Mouse (Mus musculus) MEL (cell line): ENCODE data around the gene Topbp1. TPM values are rescaled to one million over a fixed set of nuclear protein-coding genes. Genes with fewer than 3 reads are reported as not detected.

Source experiments
- DNase-seq: peaks from one replicate; pipeline ENCODE4 v3.0.0; 2011; ENCODE audit warnings: low read depth, low spot score
- H3K27ac ChIP-seq: 2 replicates; pipeline ENCODE4 v1.5.1; 2012; ENCODE audit warnings: low read depth, mild to moderate bottlenecking, control low read depth, low read length, moderate library complexity; ENCODE audit not compliant: control insufficient read depth
- H3K27me3 ChIP-seq, 2 experiments: fragments of 150-350 bp in 1 of 2; sonication (generic) in 1 of 2; 2 replicates each; pipeline ENCODE4 v1.6.1; 2012; ENCODE audit warnings: low read length in 2 of 2, mild to moderate bottlenecking in 2 of 2, improper control_type of control experiment in 1 of 2, moderate library complexity in 1 of 2; ENCODE audit not compliant: insufficient read depth in 2 of 2, control insufficient read depth in 1 of 2
- H3K36me3 ChIP-seq, 2 experiments: 2 replicates each; pipeline ENCODE4 v1.6.1; 2012 to 2014; ENCODE audit warnings: low read length in 2 of 2, improper control_type of control experiment in 1 of 2, inconsistent platforms in 1 of 2, mild to moderate bottlenecking in 1 of 2; ENCODE audit not compliant: insufficient read depth in 2 of 2, control insufficient read depth in 1 of 2
- H3K4me1 ChIP-seq, 2 experiments: fragments of 150-350 bp in 1 of 2; sonication (generic) in 1 of 2; 2 replicates each; pipeline ENCODE4 v1.6.1; 2012; ENCODE audit warnings: low read length in 2 of 2, improper control_type of control experiment in 1 of 2, mild to moderate bottlenecking in 1 of 2; ENCODE audit not compliant: insufficient read depth in 2 of 2, control insufficient read depth in 1 of 2
- H3K4me3 ChIP-seq, 2 experiments: fragments of 150-350 bp in 1 of 2; sonication (generic) in 1 of 2; 2 replicates each; pipeline ENCODE4 v1.5.1; 2012; ENCODE audit warnings: low read depth in 2 of 2, low read length in 2 of 2, mild to moderate bottlenecking in 2 of 2, moderate library complexity in 2 of 2, control low read depth in 1 of 2, improper control_type of control experiment in 1 of 2; ENCODE audit not compliant: control insufficient read depth in 1 of 2, insufficient read depth in 1 of 2
- H3K79me2 ChIP-seq: 2 replicates; pipeline ENCODE4 v1.6.1; 2012; ENCODE audit warnings: mild to moderate bottlenecking, low read length, moderate library complexity; ENCODE audit not compliant: control insufficient read depth, poor library complexity, insufficient read depth
- H3K9ac ChIP-seq: 2 replicates; pipeline ENCODE4 v1.6.1; 2012; ENCODE audit warnings: low read depth, mild to moderate bottlenecking, control low read depth, low read length, moderate library complexity; ENCODE audit not compliant: control insufficient read depth, poor library complexity, severe bottlenecking
- H3K9me3 ChIP-seq: fragments of 150-350 bp; sonication (generic); replicated peaks from 2 replicates; pipeline ENCODE4 v1.6.1; 2012; ENCODE audit warnings: mild to moderate bottlenecking, low read length, improper control_type of control experiment, moderate library complexity; ENCODE audit not compliant: insufficient read depth
- CHD1 ChIP-seq: IDR thresholded peaks from 2 replicates; pipeline ENCODE4 v1.6.1; 2012; ENCODE audit warnings: low read depth, mild to moderate bottlenecking, inconsistent platforms, low read length, improper control_type of control experiment
- CHD2 ChIP-seq: IDR thresholded peaks from 2 replicates; pipeline ENCODE4 v1.6.1; 2011; ENCODE audit warnings: low read length, improper control_type of control experiment
- E2F4 ChIP-seq: IDR thresholded peaks from 2 replicates; pipeline ENCODE4 v1.6.1; 2011; ENCODE audit warnings: low read depth, low read length, improper control_type of control experiment, borderline replicate concordance
- EP300 ChIP-seq, 2 experiments: IDR thresholded peaks; 2 replicates each; pipeline ENCODE4 v1.6.1; 2011; ENCODE audit warnings: improper control_type of control experiment in 2 of 2, low read length in 2 of 2, low read depth in 1 of 2, mild to moderate bottlenecking in 1 of 2
- ETS1 ChIP-seq: IDR thresholded peaks from 2 replicates; pipeline ENCODE4 v1.6.1; 2012; ENCODE audit warnings: low read depth, mild to moderate bottlenecking, inconsistent platforms, low read length, improper control_type of control experiment, moderate library complexity
- MAX ChIP-seq: IDR thresholded peaks from 2 replicates; pipeline ENCODE4 v1.6.1; 2011; ENCODE audit warnings: low read length, improper control_type of control experiment
- MAZ ChIP-seq: IDR thresholded peaks from 2 replicates; pipeline ENCODE4 v1.6.1; 2012; ENCODE audit warnings: low read depth, mild to moderate bottlenecking, inconsistent platforms, low read length, improper control_type of control experiment
- MYB ChIP-seq: IDR thresholded peaks from 2 replicates; pipeline ENCODE4 v1.6.1; 2011; ENCODE audit warnings: mild to moderate bottlenecking, low read depth, low read length, improper control_type of control experiment
- MYC ChIP-seq: IDR thresholded peaks from 2 replicates; pipeline ENCODE4 v1.6.1; 2011; ENCODE audit warnings: low read depth, mild to moderate bottlenecking, low read length, improper control_type of control experiment, moderate library complexity
- POLR2A ChIP-seq, 2 experiments: IDR thresholded peaks; 2 replicates each; pipeline ENCODE4 v1.6.1; 2011 to 2012; ENCODE audit warnings: low read length in 2 of 2, mild to moderate bottlenecking in 2 of 2, control low read depth in 1 of 2, improper control_type of control experiment in 1 of 2, low read depth in 1 of 2, moderate library complexity in 1 of 2; ENCODE audit not compliant: control insufficient read depth in 1 of 2, insufficient read depth in 1 of 2, poor library complexity in 1 of 2
- POLR2AphosphoS2 ChIP-seq: IDR thresholded peaks from 2 replicates; pipeline ENCODE4 v1.6.1; 2011; ENCODE audit warnings: low read length, improper control_type of control experiment
- POLR2AphosphoS5 ChIP-seq: IDR thresholded peaks from 2 replicates; pipeline ENCODE4 v1.6.1; 2012; ENCODE audit warnings: low read depth, borderline replicate concordance, mild to moderate bottlenecking, inconsistent platforms, low read length, moderate library complexity, mixed read lengths
- RAD21 ChIP-seq: IDR thresholded peaks from 2 replicates; pipeline ENCODE4 v1.6.1; 2011; ENCODE audit warnings: mild to moderate bottlenecking, low read depth, low read length, improper control_type of control experiment
- SIN3A ChIP-seq: IDR thresholded peaks from 2 replicates; pipeline ENCODE4 v1.6.1; 2012; ENCODE audit warnings: low read length, improper control_type of control experiment, inconsistent platforms
- SMC3 ChIP-seq: IDR thresholded peaks from 2 replicates; pipeline ENCODE4 v1.6.1; 2011; ENCODE audit warnings: low read depth, low read length, improper control_type of control experiment
- TBP ChIP-seq: IDR thresholded peaks from 2 replicates; pipeline ENCODE4 v1.8.0; 2011; ENCODE audit warnings: low read depth, low read length, improper control_type of control experiment
- TCF12 ChIP-seq: IDR thresholded peaks from 2 replicates; pipeline ENCODE4 v1.6.1; 2014; ENCODE audit warnings: low read depth, mild to moderate bottlenecking, inconsistent platforms, low read length, improper control_type of control experiment, moderate library complexity
- UBTF ChIP-seq: IDR thresholded peaks from 2 replicates; pipeline ENCODE4 v1.6.1; 2012; ENCODE audit warnings: low read depth, mild to moderate bottlenecking, inconsistent platforms, low read length, improper control_type of control experiment, moderate library complexity, borderline replicate concordance; ENCODE audit not compliant: insufficient read depth
- USF1 ChIP-seq: IDR thresholded peaks from 2 replicates; pipeline ENCODE4 v1.6.1; 2014; ENCODE audit warnings: low read depth, mild to moderate bottlenecking, inconsistent platforms, low read length, improper control_type of control experiment, moderate library complexity
- USF2 ChIP-seq, 2 experiments: IDR thresholded peaks; 2 replicates each; pipeline ENCODE4 v1.6.1; 2011 to 2012; ENCODE audit warnings: improper control_type of control experiment in 2 of 2, low read length in 2 of 2, borderline replicate concordance in 1 of 2, inconsistent platforms in 1 of 2, low read depth in 1 of 2, mild to moderate bottlenecking in 1 of 2; ENCODE audit not compliant: insufficient read depth in 1 of 2
- ZMIZ1 ChIP-seq: IDR thresholded peaks from 2 replicates; pipeline ENCODE4 v1.6.1; 2012; ENCODE audit warnings: low read depth, mild to moderate bottlenecking, inconsistent platforms, low read length, improper control_type of control experiment, moderate library complexity
- polyA plus RNA-seq, 2 experiments: library from polyadenylated mRNA; stranded (reverse) in 1 of 2; unstranded in 1 of 2; fragments of >175 nt in 1 of 2; fragments of >200 nt in 1 of 2; gene quantifications; 2 replicates each; pipeline versions ENCODE4 v1.2.1 to v1.2.4; 2012; ENCODE audit warnings: low replicate concordance in 2 of 2, low read depth in 1 of 2; ENCODE audit not compliant: insufficient read length in 2 of 2, insufficient read depth in 1 of 2, missing spikeins in 1 of 2
- total RNA-seq: library from RNA; depleted of rRNA; stranded (reverse); fragments of 300-350 nt; gene quantifications from 2 replicates; pipeline ENCODE4 v1.2.3, GENCODE M21; 2012

Topbp1 gene
- total and polyA plus RNA-seq, 3 experiments: 127 to 756 (median 216) TPM

DNA sequence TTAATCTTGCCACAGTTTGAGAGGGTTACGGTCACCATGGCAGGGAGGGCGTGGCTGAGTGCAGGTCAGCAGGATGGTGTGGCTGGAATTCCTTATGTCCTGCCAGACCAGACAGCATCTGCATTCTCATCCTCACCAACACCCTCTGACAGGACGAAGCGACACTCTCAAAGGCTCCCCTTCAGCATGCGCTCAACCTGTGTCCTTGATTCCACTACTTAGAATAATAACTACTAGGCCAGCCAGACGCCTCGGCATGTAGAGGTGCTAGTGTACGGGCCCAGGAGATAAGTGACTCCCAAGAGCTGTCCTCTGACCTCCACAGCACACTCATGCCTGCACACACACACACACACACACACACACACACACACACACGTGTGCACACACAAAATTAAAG is 74.2 kb downstream of the Topbp1 start:
- Histone ChIP-seq H3K9me3 (no peaks in the 10 kb centered on the region), H3K4me1 (no peaks in the 10 kb centered on the region), H3K4me3 (no peak overlapping the region), H3K27ac (no peak overlapping the region), H3K27me3 (no peaks in the 10 kb centered on the region), H3K79me2 (no peaks in the 10 kb centered on the region), H3K9ac (no peak overlapping the region), H3K36me3 (no peaks in the 10 kb centered on the region)
- no peak for DNase-seq
- TF ChIP-seq EP300 (IDR thresholded peaks at IDR 0.05; ENCODE audit: low read depth in 1 of 2, low read length in 2 of 2): no peak
- TF ChIP-seq MYB: no peak
- no peak for TF ChIP-seq RAD21
- no peak for TF ChIP-seq SMC3
- TF ChIP-seq MAX: no peak
- no peak for TF ChIP-seq POLR2AphosphoS5
- TF ChIP-seq, all 39 proteins: peak for 0

DNA sequence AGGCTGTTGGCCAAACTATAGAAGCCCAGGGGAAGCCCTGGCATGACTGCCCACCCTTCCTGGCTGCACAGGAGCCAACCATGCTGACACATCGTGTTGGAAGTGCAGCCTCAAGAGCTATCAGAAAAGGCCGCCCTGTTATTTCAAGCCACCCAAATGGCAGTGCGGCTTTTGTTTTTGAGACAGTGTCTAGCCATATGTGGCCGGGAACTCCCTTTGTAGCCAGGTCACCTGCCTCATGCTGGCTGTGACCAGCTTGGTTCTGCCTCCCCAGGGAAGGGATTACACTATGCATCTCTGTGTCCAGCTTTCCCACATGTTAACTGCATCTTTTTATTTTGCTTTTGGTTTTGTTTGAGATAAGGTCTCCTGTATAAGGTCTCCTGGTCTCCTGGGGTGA is 75.6 kb downstream of the Topbp1 start:
- Histone ChIP-seq H3K36me3 (no peaks in the 10 kb centered on the region), H3K27me3 (no peaks in the 10 kb centered on the region), H3K9me3 (no peaks in the 10 kb centered on the region), H3K27ac (no peak overlapping the region), H3K79me2 (no peaks in the 10 kb centered on the region), H3K4me3 (no peak overlapping the region), H3K9ac (no peak overlapping the region), H3K4me1 (no peaks in the 10 kb centered on the region)
- no peak for TF ChIP-seq MAZ
- no peak for TF ChIP-seq ETS1
- no peak for TF ChIP-seq E2F4
- TF ChIP-seq ZMIZ1: no peak
- no peak for TF ChIP-seq CHD1
- TF ChIP-seq UBTF: no peak
- TF ChIP-seq RAD21: no peak
- TF ChIP-seq USF2 (IDR thresholded peaks at IDR 0.05; ENCODE audit: borderline replicate concordance in 1 of 2, insufficient read depth in 1 of 2, low read depth in 1 of 2, low read length in 2 of 2): no peak
- TF ChIP-seq USF1: no peak
- TF ChIP-seq TCF12: no peak
- no peak for TF ChIP-seq MYC
- TF ChIP-seq MAX: no peak
- TF ChIP-seq POLR2A (IDR thresholded peaks at IDR 0.05; ENCODE audit: control insufficient read depth in 1 of 2, insufficient read depth in 1 of 2, low read depth in 1 of 2, low read length in 2 of 2, poor library complexity in 1 of 2): no peak
- no peak for TF ChIP-seq POLR2AphosphoS2
- no peak for TF ChIP-seq TBP
- TF ChIP-seq SIN3A: no peak
- TF ChIP-seq CHD2: no peak
- DNase-seq: no peak
